Mouse (Mus musculus) left cerebral cortex, adult 8-10 months (tissue): ENCODE measurements around the gene Sema4f. TPM values are rescaled to one million over a fixed set of nuclear protein-coding genes. Genes with fewer than 3 reads are reported as not detected.

Experiments
- DNase-seq, 2 experiments: peaks; one replicate each; pipeline ENCODE4 v3.0.0; 2022; ENCODE audit warnings: low spot score in 2 of 2
- total RNA-seq, 4 experiments: library from RNA; stranded (reverse); gene quantifications; 2 replicates each; pipeline ENCODE4 v1.2.4; 2022

The Sema4f gene
- total RNA-seq, 4 experiments from 2014 or later: 35.0 to 36.1 (median 35.2) TPM

DNA sequence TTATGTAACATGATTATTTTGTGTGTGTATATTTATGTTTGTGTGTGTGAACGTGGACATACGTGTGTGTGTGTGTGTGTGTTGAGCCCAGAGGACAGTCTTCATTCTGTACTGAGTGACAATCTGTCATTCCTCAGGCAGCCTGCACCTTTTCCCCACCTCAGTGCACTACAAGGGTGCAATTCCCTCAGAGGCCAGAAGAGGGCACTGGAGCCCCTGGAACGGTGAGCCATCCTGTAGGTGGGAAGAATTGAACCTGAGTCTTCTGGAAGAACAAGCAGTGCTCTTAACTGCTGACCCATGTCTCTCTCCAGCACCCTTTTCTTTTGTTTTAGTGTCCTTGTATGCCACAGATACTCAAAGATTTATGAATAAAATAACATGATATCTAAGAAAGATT is 23.7 kb downstream of the Sema4f start:
- peak in 1 of 2 experiments; percentile 54 for DNase-seq

DNA sequence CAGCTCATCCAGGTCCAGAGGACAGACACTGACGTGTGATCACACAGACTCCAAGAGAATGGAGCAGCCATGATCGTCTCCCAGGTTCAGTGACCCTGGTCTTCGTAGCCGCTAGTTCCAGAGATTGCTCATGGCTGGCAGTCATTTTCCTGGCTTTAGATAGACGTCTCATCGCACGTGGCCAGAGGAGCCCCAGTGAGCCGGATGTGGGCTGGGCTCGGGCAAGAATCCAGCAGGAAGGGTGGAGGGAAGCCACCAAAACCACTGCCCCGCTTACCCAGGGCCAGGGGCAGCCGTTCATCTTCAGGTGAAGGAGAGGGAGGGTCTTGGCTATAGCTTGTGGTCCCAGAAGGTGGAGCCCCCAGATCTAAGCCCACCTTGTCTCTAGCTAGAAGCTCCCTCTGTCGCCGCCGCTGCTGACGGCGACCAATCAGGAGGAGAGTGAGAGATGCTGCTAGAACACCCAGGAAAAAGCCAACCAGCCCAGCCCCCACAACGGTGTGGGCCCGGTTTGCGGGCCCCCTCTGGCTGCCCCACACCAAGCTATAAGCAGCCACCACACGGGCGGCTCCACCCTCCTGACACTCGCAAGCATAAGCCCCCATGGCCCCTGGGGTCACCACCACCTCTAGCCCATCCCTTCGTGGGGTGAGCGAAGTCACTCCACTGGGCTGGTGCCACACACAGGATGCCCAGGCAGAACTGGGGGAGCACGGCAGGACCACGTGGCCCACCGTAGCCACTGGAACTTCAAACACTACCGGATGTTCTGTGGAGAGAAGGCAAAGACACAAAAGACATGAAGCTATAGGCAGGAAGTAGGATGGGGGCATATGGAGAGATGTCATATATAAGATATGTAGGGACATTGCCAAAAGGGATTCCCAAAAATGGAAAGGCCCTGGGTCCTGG is 26.0 kb downstream of the Sema4f start:
- DNase-seq: no peak

DNA sequence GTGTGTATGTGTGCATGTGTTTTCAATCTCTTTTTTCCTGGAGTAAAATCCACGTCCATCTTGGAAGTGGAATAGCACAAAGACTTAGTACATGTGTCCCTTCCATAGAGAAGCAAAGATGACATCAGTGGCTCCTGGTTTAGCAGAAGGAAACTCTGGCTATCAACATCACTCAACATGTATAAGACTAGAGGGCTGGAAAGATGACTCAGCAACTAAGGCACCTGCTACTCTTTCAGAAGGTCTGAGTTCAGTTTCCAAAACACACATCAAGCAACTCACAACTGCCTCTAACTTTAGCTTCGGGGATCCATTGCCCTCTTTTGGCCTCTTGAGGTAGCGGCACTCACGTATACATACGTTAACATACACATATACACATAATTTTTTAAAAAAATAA is 28.3 kb downstream of the Sema4f start:
- DNase-seq: no peak

DNA sequence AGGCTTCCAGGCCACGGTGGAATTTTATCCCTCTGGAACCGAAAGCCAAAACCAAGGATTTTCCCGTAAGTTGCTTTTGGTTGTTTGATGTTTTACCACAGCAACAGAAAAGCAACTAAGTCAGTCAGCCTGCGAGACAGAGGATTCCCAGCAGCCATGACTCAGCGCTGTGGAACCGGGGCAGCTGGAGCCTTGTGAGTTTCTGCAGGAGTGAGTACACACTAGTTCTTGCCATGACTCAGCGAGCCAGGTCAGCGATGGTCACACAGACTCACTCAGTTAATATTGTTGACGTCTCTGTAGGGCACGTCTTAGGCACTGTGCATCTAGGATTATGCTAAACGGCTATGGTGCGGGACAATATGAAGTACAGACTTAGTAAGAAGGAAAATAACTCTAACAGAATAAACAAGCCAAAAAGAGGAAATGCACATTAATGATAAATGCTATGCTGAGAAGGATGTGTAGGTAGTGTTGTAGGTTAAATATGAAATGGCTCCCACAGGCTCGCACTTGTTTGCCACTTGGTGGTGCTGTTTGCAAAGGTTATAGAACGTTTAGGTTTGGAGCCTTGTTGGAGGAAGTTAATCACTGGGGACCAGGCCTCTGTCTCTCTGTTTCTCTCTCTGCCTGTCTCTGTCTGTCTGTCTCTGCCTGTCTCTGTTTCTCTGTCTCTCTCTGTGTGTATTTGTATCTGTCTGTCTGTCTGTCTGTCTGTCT is 30.3 kb downstream of the Sema4f start:
- DNase-seq: peak in 1 of 2 experiments; percentile 62

DNA sequence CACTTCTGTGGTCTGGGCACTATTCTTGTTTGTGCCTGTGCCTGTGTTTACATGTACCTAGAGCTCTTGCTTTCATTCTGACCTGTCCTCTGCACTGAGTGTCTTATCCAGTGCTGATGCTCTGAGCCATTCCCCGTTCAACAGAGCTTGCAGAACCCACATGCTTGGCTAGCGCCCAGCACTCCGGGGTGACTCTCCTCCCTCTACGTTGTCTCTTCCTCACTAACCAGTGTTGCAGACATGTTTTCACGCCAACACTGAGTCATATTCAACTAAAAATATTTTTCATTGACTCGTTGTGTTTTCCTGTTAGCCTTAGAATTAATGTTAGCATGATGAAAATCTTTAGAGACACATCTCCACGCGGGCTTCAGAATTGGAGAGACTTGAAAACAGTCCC is 31.5 kb downstream of the Sema4f start:
- no peak for DNase-seq

DNA sequence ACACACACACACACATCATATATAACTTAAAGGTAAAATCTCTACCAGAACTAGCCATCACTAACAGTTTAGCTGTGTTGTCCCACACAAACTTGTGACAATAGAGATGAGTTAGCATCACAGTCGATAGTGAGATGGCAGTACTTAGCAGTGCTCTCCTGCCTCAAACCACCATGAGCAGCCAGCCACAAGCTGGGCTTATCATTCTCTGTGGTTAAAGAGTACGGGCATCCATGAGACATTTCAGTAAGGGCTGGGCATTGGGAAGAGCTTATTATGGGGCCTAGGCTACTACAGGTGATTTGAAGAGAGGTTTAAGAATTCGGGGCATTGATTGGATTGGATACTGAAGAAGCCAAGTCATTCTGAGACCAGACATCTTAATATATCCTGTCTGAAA is 32.6 kb downstream of the Sema4f start:
- no peak for DNase-seq

DNA sequence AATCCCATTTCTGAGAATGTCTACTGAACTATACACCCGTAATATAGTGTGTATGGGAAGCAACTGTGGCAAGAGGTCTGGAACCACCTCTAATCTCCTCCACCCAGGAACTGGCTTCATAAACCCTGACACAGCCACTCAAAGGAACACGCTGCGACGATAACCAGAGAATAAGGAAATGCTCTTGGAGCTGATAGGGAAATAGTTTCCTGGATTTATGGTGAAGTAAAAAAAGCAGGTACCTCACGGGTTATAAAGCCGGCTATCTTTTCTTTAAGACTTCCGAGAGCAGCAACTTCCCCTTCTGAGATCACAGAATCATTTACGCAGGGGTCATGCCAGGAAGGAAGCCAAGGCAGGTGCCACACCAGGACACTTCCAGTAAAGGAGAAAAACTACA is 37.0 kb downstream of the Sema4f start:
- no peak for DNase-seq

DNA sequence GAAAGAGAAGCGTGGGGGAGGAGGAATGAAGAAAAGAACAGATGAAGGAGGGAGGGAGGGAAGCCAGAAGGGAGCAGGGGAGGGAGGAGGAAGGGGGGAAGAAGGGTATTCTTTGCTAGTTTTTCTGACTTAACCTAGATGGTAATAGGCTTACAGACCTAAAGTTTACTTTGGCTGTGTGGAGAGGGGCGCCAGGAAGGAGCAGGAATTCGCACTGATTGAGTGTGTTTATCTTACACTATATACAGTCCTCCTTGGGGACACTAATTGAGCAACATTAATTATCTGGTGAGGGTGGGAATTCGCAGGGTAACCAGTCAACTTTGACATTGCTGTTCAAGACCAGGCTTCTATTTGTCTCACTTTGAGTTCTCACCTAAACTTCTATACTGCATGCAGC is 40.8 kb downstream of the Sema4f start:
- no peak for DNase-seq

DNA sequence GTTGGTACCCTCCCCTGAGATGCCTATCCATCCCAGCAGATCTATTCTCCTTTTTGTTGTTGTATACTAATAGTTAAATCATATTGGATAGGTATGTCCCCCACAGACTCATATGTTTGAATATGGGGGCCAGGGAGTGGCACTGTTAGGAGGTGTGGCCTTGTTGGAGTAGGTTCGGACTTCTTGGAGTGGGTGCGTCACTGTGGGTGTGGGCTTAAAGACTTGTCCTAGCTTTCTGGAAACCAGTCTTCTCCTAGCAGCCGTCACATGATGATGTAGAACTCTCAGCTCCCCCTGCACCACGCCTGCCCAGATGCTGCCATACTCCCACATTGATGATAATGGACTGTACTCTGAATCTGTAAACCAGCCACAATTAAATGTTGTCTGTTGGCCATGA is 41.3 kb downstream of the Sema4f start:
- no peak for DNase-seq

DNA sequence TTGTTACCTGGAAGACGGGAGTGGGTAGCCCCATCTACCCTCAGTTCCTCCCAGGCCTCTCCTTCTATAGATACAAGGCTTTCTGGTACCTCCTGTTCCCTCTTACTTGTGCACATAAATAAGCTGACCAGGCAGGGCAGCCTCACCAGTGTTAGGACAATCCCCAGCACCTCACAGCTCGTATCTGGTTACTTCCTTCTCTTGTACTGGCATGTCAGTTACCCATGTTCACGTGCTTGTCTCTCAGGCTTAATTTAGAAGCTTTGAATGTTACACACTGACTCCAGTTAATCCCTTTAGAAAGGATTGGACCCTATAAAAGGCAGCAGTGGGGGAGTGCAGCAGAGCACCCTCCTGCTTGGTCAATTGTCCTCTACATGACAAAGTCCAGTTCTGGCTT is 42.3 kb downstream of the Sema4f start:
- DNase-seq: no peak

DNA sequence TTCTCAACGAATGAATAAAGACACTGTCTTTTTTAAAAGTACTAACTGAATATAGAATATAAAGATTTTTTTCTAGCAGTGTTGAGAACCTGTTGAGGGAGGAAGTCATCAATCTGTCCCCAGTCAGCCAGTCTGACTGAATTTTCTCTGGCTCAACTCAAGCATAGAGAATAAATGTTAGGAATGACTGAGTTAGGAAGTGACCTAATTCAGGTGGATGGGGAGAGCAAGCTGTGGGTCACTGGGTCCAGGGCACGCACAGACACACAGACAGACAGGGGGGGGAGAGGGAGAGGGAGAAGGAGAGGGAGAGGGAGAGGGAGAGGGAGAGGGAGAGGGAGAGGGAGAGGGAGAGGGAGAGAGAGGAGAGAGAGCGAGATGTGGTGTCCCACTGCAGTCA is 46.2 kb downstream of the Sema4f start:
- DNase-seq: no peak

DNA sequence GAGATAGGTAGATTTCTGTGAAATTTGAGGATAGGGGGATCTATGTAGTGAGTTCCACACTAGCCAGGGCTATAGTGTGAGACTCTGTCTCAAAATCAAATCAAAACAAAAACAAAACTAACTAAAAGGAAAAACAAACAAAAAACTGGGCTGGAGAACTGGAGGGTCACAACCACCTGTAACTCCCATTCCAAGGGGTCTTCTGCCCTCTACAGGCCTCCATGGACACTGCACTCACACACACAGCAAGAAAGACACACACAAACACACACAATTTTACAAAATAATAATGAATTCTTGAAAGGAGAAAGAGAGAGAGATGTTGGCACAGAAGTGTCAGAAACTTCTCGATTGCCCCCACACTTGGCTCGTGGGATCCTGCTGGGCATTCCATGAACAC is 47.0 kb downstream of the Sema4f start:
- DNase-seq: no peak

DNA sequence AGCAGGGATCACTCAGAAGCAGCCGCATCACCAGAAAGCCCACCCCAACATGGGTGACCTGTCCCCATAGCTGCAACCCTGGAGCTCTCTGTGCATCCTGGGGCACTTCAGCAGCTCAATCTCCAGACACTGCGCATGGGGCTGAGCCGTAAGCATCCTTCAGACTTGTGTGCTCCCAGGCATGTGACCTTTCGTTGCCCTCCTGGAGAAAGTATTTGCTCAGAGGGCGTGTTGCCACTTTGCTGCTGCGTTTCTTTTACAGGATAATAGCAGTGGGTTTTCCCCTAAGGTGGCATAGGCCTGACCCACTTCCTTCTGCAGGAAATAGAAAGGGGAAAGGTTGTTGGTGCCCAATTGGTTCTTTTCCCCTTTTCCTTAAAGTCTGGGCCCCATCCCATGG is 48.1 kb downstream of the Sema4f start:
- no peak for DNase-seq

DNA sequence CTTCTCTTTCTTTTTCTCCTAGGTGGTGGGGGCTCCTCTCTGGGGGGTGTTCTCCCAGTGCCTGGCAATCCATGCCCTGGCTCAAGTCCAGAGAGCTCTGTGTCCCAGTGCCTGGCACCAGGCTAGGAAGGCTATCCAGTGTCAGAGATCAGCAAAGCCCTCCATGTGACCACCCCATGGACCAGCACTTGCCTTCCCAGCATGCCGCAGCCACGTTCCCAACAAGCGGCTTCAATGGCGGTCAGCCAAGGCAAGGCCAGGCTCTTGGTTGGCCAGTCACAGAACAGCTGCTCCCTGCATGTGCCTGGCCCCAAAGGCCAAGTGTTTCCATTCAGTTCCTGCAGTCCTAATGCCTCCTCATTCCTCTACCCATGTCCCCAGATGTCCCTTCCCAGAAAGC is 53.2 kb downstream of the Sema4f start:
- no peak for DNase-seq

DNA sequence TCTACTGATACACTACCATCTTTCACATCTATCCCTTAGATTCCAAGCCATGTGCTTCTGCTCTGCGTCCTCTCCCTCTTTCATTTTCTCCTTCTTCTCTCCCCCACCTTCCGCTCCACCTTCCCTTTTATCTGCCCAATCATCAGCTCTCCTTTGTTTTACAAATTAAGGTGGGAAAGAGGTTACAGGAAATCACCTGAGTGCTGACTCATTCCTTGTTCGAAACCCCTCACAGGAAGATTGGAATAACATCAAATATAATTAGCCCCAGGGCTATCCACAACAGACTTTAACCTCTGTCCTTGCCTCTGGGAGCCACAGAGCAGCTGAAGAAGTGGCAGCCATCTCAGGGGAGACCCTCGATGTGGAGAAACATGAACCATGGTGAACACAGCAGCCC is 53.7 kb downstream of the Sema4f start:
- DNase-seq: no peak

DNA sequence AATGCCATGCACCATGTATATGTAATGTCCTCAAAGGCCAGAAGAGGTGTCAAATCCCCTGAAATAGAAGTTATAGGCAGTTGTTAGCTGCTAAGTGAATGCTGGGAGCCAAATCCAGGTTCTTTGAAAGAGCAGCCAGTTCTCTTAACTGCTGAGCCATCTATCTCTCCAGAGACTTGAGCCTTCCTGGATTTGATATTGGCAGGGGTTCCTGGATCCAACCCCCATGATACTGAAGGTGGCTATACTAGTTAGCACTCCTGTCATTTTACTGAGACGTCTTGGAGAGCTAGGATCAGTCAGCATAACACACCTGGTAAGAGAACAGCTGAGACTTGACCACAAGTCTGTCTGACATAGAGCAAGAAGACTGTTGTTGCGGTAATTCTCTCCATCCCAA is 54.1 kb downstream of the Sema4f start:
- DNase-seq: no peak

DNA sequence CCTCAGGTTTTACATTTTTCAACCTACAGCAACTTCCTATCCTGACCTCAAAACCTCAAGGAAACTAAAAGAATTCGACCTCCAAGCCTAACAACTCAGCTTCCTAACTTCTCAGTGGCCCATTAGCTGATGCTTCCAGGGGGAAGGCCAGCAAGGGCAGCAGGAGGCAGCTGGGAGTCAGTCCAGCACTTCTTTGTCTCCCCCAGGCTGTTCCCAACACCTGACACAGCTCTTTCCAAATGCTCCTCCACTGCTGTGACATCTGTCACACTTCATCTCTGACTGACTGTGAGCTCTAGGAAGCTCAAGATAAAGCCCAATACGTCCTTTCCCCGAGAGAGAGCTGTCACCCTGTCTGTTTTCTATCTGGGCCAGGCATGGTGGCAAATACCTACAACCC is 55.0 kb downstream of the Sema4f start:
- no peak for DNase-seq

DNA sequence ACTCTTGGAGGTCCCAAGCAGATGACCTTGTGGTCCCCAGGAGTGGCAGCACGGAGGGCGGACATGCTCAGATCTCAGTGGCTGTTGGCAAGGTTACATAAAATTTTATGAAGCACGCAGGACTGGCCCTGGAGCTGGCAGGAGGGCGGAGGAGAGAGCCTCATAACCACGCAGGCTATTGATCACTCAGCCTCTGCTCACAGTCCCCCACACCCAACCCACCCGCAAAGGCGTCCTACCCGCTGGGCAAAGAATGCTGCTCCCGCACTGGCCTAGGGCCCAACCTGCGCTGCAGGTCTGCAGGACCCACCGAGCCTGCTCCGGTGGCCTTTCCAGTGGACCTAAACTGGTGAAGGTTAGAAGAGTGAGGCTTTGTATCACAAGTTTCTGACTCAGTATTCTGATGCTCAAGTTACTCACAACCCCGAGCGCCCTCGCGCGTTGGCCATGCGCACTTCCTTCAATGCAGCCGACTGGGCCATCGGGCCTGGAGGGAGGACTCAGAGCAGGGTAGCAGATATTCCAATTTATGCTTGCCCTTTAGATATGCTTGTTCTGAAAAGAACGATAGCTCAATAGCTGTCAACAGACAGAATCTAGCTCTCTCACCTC is 58.0 kb downstream of the Sema4f start:
- DNase-seq: peak in 1 of 2 experiments; percentile 25

DNA sequence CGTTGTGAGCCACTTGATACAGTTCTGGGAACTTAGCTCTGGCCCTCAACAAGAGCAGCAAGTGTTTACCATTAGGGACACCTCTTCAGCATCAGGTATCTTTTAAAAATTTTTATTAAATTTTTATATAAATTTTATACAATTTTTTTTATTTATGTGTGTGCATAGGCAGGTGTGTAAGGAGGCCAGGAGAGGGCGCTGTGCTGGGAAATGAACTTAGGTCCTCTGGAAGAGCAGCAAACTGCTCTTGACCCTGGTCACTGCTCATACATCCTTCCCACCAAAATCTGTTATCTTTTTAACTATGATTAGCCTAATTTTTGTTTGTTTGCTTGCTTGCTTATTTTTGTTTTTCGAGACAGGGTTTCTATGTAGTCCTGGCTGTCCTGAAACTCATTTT is 58.8 kb downstream of the Sema4f start:
- DNase-seq: no peak

DNA sequence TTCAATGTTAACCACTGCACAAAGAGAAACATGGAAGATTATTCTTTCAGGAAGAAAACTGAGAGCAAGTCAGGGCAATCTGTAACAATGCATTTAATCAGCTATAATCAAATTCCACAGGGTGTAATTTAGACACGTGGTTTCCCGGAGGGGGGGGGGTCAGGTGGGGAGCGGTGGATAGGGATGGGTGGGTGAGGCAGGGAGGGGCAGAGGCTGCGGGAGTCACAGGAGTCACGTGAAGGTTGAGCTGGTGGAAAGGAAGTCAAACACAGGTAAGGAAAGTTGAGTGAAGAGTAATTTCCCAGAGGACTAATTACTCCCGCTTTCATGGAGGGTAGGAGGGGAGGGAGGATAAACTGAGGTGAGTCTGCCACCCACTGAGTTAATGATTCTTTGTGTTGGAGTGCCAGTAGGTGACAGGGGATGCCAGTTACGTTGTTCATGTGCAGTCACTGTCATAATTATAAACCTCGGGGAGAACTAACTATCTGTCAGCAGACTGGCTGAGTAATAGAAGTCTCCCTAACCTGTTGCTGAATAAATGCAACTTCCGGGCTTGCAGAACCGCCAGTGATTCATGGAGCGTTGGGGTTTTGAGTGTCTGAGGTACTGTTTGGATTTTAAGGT is 60.0 kb downstream of the Sema4f start:
- DNase-seq: no peak

DNA sequence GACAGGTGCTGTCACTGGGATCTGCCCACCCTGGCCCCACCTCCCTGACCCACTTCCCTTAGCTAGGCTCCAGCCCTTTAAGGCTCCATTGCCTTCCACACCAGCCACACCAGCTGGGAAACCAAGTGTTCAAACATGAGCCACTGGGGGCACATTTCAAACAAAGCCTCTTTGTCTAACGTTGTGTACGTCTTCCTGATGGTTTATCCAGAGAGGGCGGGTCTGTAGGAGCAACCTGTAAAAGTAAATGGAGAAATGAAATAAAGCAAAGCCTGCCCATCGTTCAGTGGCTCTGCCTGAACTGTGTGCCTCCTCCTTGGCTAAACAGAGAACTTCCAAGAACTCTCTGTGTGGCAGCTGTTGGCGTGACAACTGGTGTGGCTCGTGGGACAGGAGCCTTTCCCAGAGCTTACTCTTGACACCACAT is 64.0 kb downstream of the Sema4f start:
- no peak for DNase-seq

DNA sequence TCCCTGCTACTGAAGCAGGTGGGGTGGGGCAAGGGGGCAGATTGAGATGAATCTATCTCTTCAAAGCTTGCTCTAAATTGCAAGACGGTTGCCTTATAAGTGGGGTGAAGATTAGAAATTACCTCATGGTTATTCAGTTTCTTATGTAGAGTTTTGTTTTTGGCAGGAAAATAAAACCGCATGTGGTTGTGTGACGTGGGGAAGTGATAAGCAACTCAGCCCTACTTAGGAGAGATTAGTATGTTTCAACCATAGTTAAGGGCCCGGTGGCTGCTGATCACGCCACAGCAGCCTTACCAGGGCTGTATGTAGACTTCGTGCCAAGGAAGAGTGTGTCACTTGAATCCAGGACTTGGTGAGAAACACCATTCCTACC is 67.2 kb downstream of the Sema4f start:
- DNase-seq: no peak
